Mouse (Mus musculus) forebrain, embryonic 16.5 days (tissue): Measurements from ENCODE around the gene Nek8. TPM values are rescaled to one million over a fixed set of nuclear protein-coding genes. Genes with fewer than 3 reads are reported as not detected.

ENCODE experiments used
- ATAC-seq: fragments of 200-750 bp; cut with Nextera tagmentation; 2 replicates; pipeline ENCODE4 v1.8.0; 2017; ENCODE audit warnings: mild to moderate bottlenecking, moderate library complexity
- H3K27ac ChIP-seq: fragments of 300-500 bp; sonication (generic); 2 replicates; pipeline ENCODE4 v1.5.1; 2014; ENCODE audit warnings: low read length, control low read depth
- H3K27me3 ChIP-seq: fragments of 300-500 bp; sonication (generic); replicated peaks from 2 replicates; pipeline ENCODE4 v1.6.1; 2014; ENCODE audit warnings: low read length; ENCODE audit not compliant: control insufficient read depth, insufficient read depth
- H3K36me3 ChIP-seq: fragments of 300-500 bp; sonication (generic); 2 replicates; pipeline ENCODE4 v1.6.1; 2014; ENCODE audit not compliant: control insufficient read depth, insufficient read depth
- H3K4me1 ChIP-seq: fragments of 300-500 bp; sonication (generic); replicated peaks from 2 replicates; pipeline ENCODE4 v1.6.1; 2014; ENCODE audit warnings: low read length; ENCODE audit not compliant: control insufficient read depth, insufficient read depth
- H3K4me2 ChIP-seq: fragments of 300-500 bp; sonication (generic); 2 replicates; pipeline ENCODE4 v1.6.1; 2014; ENCODE audit warnings: mild to moderate bottlenecking, low read length, control low read depth
- H3K4me3 ChIP-seq: fragments of 300-500 bp; sonication (generic); replicated peaks from 2 replicates; pipeline ENCODE4 v1.5.1; 2014; ENCODE audit warnings: mild to moderate bottlenecking, low read length, control low read depth
- H3K9ac ChIP-seq: fragments of 300-500 bp; sonication (generic); replicated peaks from 2 replicates; pipeline ENCODE4 v1.6.1; 2014; ENCODE audit warnings: low read depth, low read length, control low read depth
- H3K9me3 ChIP-seq: fragments of 300-500 bp; sonication (generic); 2 replicates; pipeline ENCODE4 v1.6.1; 2016; ENCODE audit warnings: low read length; ENCODE audit not compliant: control insufficient read depth
- WGBS: fragments of 180-500 bp; shearing (Covaris S2); extraction: QIAGEN DNeasy Blood & Tissue Kit; methylation state at CpG from one replicate; pipeline ENCODE4 v1.1.7; 2014; 5-methylcytosine and 5-hydroxymethylcytosine counted together
- polyA plus RNA-seq: library from polyadenylated mRNA; unstranded; fragments of >200 nt; fragmentation: Nextera tagmentation; extraction: Ambion mirVana; gene quantifications from 2 replicates; pipeline ENCODE4 v1.2.1, GENCODE M21; 2015

Gene Nek8
- polyA plus RNA-seq, 1 experiment from 2014 or later, result 5.1 TPM

DNA sequence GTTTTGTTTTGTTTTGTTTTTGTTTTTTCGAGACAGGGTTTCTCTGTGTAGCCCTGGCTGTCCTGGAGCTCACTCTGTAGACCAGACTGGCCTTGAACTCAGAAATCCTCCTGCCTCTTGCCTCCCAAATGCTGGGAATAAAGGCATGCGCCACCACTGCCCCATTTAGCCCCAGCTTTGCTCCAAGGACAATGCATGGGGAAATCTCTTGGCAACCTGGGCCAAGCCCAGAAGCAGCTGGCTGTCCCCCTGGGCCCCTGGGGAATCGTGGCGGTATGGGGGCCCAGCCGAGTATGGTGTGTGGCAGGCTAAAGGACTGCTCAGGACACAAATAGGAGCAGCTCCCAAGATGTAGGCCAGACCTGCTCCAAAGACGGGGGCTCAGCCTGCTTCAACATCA is 27.8 kb upstream of the Nek8 start:
- no peak overlapping the region for H3K4me2 ChIP-seq
- no peak overlapping the region for H3K9ac ChIP-seq
- H3K27me3 ChIP-seq, result no peaks in the 10 kb centered on the region
- H3K4me1 ChIP-seq, result no peaks in the 10 kb centered on the region
- no peak overlapping the region for H3K4me3 ChIP-seq
- WGBS, result 79% methylated on average over 6 of the region's 6 CpGs
- no peak for ATAC-seq
- no peaks in the 10 kb centered on the region for H3K9me3 ChIP-seq
- H3K27ac ChIP-seq, result no peak overlapping the region
- peaks cover 23% of the 10 kb centered on the region for H3K36me3 ChIP-seq

DNA sequence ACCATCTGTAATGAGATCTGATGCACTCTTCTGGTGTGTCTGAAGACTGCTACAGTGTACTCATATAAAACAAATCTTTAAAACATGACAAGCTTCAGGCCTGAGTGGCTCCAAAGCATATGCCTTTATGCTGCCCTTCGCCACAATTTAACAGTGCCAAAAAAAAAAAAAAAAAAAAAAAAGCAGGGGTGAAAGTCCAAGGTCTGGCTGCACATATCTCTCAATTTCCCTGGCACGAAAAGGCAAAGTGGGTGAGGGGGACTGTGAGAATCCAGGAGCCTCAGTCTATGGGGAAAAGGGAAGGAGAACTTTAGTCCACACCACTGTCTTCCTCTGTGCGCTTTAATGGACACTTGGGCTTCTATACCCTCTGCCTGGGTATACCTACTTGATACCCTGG is 25.9 kb upstream of the Nek8 start:
- 95% methylated on average over 3 of the region's 3 CpGs for WGBS
- no peaks in the 10 kb centered on the region for H3K9me3 ChIP-seq
- no peak for ATAC-seq

DNA sequence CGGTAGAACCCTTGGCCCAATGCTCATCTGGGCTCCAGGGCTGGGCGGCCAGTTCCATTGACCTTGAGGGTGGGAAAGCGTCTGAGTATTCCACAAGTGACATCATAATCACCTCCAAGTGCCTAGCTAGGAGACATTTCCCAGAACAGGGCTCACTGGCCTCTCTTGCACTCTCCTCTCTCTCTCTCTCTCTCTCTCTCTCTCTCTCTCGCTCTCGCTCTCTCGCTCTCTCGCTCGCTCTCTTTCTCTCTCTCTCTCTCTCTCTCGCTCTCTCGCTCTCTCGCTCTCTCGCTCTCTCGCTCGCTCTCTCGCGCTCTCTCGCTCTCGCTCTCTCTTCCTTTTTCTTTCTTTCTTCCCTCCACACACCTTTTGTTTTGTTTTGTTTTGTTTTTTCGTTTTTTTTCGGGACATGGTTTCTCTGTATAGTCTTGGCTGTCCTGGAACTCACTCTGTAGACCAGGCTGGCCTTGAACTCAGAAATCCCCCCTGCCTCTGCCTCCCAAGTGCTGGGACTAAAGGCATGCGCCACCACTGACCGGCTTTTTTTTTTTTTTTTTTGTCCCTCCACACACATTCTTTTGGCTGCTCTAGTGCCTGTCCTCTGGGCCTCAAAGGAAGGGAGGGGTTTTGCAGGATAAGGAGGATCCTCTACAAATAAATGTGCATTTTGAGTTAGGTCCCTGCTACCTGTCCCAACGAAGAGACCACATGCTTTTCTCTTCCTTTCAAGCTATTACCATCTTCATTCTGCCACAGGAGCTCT is 18.8 kb upstream of the Nek8 start:
- Histone ChIP-seq H3K4me2 (peak overlapping the region; percentile 43), H3K4me1 (peaks cover 8% of the 10 kb centered on the region), H3K36me3 (peaks cover 14% of the 10 kb centered on the region; the same call in 1 of the 2 replicates), H3K9me3 (no peaks in the 10 kb centered on the region), H3K27me3 (no peaks in the 10 kb centered on the region), H3K27ac (no peak overlapping the region), H3K4me3 (peak overlapping the region; percentile 28), H3K9ac (no peak overlapping the region)
- no peak for ATAC-seq
- 53% methylated on average over 23 of the region's 23 CpGs for WGBS

More for the DNA sequence above, 25.9 kb upstream of the Nek8 start:
- no peak overlapping the region for H3K27ac ChIP-seq
- H3K36me3 ChIP-seq, result peaks cover 10% of the 10 kb centered on the region
- H3K27me3 ChIP-seq, result no peaks in the 10 kb centered on the region
- H3K9ac ChIP-seq, result no peak overlapping the region
- no peaks in the 10 kb centered on the region for H3K4me1 ChIP-seq
- H3K4me2 ChIP-seq, result no peak overlapping the region
- no peak overlapping the region for H3K4me3 ChIP-seq

DNA sequence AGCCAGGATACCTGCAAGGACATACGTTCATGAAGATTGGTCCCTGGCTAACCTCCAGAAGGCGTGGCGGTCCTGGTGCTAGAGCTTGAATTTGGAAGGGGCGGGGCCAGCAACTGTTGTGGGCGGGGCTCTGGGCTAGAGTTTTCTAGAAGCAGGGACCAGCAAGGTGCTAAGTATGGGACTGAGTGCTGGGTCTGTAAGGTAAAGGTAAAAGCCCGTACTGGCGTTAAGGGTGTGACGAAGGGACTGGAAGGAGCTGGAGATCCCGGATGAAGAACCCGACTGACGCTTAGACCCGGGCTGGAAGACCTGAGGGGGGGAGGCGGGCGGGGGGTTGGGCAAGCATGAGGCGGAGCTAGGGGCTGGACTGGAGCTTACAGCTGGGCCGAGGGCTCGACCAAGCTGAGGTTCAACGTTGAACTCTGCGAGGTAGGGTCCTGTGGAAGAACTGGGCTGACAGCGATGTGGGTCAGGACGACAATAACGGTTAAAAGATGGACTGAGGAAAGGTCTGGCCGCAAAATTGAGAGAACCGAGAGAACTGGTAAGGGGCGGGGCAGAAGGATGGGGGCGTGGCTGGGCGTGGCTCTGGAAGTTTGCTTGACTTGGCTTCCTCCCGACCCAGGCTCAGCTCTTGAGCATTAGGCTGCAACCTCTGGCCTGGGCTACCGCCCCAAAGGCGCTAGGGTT is 18.1 kb upstream of the Nek8 start:
- Histone ChIP-seq H3K4me3 (peak overlapping the region; percentile 28), H3K4me2 (peak overlapping the region; percentile 43), H3K27ac (no peak overlapping the region), H3K9ac (no peak overlapping the region; the same call in 1 of the 2 replicates), H3K27me3 (no peaks in the 10 kb centered on the region), H3K4me1 (peaks cover 15% of the 10 kb centered on the region), H3K36me3 (peaks cover 14% of the 10 kb centered on the region; the same call in 1 of the 2 replicates), H3K9me3 (no peaks in the 10 kb centered on the region)
- 0 out of 2 replicates have a peak, but pooled peaks have one; percentile 48 for ATAC-seq
- WGBS, result 4% methylated on average over 30 of the region's 30 CpGs

DNA sequence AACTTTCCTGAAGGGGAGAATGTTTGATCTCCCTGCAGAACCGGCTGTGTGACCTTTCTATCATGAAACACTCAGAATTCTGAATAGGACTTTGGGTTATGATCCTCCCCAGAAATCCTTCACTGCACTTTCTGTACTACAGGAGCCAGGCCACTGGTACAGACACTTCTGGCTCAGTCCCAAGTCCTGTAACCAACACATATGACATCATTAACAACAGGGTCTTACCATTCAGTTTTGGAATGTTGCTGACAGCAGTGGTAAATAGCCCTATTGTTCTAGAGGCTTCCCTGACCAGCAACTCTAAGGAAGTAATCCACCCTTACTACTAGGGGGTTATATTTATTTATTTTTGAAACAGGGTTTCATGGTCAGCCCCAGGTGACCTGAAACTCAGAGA is 16.6 kb upstream of the Nek8 start, which contains the start of gene Proca1:
Gene Proca1 (plus strand): TSS at position 280 of the 400 bp plus-strand sequence.
- H3K4me3 ChIP-seq, result no peak within 1 kb of the TSS

GRCm38 (mm10) chr11:78190041-78190440 is 13.6 kb upstream of the Nek8 start:
- Histone ChIP-seq H3K9me3 (no peaks in the 10 kb centered on the region), H3K27ac (peak overlapping the region; percentile 94; the same call in 1 of the 2 replicates), H3K27me3 (no peaks in the 10 kb centered on the region), H3K36me3 (peaks cover 14% of the 10 kb centered on the region; the same call in 1 of the 2 replicates), H3K9ac (no peak overlapping the region), H3K4me2 (peak overlapping the region; percentile 60), H3K4me3 (peak overlapping the region; percentile 74), H3K4me1 (peaks cover 22% of the 10 kb centered on the region)
- ATAC-seq, result no peak
- 76% methylated on average over 6 of the region's 6 CpGs for WGBS

More for the DNA sequence above, 16.6 kb upstream of the Nek8 start, which contains the start of gene Proca1:
- H3K9ac ChIP-seq, result no peak within 1 kb of the TSS
- no peaks in the 10 kb centered on the region for H3K27me3 ChIP-seq
- WGBS, result 81% methylated on average over 1 of the region's 1 CpGs
- ATAC-seq, result no peak
- H3K9me3 ChIP-seq, result no peaks in the 10 kb centered on the region
- H3K4me1 ChIP-seq, result peaks cover 19% of the 10 kb centered on the region
- H3K4me2 ChIP-seq, result no peak within 1 kb of the TSS
- peaks cover 14% of the 10 kb centered on the region; the same call in 1 of the 2 replicates for H3K36me3 ChIP-seq
- no peak within 1 kb of the TSS for H3K27ac ChIP-seq

GRCm38 (mm10) chr11:78189234-78190040 is 13.0 kb upstream of the Nek8 start:
- H3K27ac ChIP-seq, result peak overlapping the region; percentile 94
- peak overlapping the region; percentile 60 for H3K4me2 ChIP-seq
- under 1% methylated on average over 42 of the region's 42 CpGs for WGBS
- peaks cover 14% of the 10 kb centered on the region; the same call in 1 of the 2 replicates for H3K36me3 ChIP-seq
- peak; percentile 81 for ATAC-seq
- peak overlapping the region; percentile 92 for H3K9ac ChIP-seq
- H3K9me3 ChIP-seq, result no peaks in the 10 kb centered on the region
- H3K27me3 ChIP-seq, result no peaks in the 10 kb centered on the region
- peaks cover 17% of the 10 kb centered on the region for H3K4me1 ChIP-seq
- H3K4me3 ChIP-seq, result peak overlapping the region; percentile 74

DNA sequence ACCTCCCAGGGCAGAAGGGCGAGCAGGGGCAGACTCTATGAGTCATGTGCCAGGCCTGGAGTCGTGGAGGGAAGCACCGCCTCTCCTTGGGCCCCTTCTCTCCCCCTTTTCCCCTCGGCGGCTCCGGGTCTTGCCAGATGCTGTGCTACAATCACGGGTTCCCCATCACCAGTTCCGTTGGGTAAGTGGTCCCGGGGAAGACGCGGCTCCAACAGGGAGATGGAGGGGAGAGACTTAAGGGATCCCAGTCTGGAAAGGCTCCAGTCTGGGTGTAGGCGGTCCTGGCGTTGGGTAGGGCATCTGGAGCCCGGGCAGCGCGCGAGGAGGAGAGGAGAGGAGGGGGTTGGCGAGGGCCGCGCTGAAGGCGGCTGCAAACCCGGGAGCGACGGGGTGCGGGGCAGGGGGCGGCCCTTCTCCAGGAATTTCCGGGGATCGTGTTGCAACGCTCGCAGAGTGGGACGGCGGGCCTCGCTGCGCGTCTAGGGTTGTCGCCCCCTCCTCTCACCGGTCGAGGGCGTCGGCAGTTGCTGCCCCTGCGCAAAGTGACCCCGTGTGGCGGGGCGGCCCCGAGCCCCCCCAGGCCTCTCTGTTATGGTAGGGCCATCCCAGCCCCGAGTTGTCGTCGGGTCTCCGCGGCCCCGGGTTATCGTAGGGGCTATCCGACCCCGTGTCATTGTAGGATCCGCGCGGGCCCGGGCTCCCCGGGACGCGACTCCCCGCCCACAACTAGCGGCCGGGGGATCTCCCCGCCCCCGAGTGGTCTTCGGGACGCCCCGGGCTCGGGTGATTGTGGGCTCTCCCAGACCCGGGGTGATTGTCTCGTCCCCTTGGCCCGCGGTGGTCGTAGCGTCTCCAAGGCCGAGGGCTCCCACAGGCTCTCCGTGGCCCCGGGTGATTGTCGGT is 12.1 kb upstream of the Nek8 start, which contains the start of gene Rab34:
Gene Rab34 (plus strand): TSS at position 100 of the 903 bp plus-strand sequence.
- Histone ChIP-seq H3K36me3 (peaks cover 14% of the 10 kb centered on the region; the same call in 1 of the 2 replicates), H3K9me3 (no peaks in the 10 kb centered on the region), H3K4me1 (peaks cover 20% of the 10 kb centered on the region), H3K4me3 (peak within 1 kb of the TSS; percentile 74), H3K4me2 (peak within 1 kb of the TSS; percentile 60), H3K27ac (peak within 1 kb of the TSS; percentile 94), H3K9ac (peak within 1 kb of the TSS; percentile 92), H3K27me3 (no peaks in the 10 kb centered on the region)
- peak; percentile 84 for ATAC-seq
- under 1% methylated on average over 75 of the region's 80 CpGs for WGBS
